Mouse (Mus musculus) urinary bladder, adult 18-20 months (tissue): Measurements from ENCODE around the gene Scrn2.

Experiments
- DNase-seq, 2 experiments: peaks; one replicate each; pipeline ENCODE4 v3.0.0; 2022; ENCODE audit warnings: low spot score in 2 of 2, mixed read lengths in 2 of 2

Gene Scrn2

DNA sequence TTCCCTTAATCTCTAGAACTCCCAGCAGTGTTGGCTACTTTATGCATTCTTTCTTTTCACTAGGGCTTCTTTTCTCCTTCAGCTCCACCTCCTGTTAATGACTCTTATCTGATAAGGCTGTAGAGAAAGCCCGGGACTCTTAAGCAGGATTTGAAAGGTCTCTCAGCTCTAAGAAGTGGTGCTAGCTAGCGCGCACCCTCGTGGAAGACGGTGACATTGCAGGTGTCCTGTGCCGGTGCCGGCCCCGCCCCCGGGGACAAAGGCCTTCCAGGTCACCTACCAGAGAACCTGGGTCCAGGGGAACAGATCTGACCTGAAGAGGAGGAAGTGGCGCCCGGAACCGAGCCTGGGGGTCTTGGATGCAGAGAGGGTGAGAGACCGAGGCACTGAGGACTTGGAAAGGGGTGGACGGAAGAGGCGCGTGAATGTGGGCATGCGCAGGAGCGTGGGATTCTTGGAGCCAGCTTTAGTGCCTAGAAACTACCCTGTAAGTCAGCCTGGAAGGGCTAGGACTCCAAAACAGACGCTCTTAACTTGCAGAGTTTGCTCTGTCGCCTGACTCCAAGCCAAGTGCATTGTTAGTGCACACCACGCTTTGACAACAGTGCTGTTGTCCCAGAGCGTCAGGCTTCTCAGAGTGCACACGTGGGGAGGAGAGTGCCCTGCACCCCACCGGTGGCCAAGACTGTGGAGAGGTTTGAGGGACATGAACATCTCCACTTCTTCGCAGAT is at the start of gene Scrn2:
TSS of gene Scrn2 (plus strand) at position 253 of the 732 bp plus-strand sequence.
- DNase-seq = peak; percentile 69 to 92

DNA sequence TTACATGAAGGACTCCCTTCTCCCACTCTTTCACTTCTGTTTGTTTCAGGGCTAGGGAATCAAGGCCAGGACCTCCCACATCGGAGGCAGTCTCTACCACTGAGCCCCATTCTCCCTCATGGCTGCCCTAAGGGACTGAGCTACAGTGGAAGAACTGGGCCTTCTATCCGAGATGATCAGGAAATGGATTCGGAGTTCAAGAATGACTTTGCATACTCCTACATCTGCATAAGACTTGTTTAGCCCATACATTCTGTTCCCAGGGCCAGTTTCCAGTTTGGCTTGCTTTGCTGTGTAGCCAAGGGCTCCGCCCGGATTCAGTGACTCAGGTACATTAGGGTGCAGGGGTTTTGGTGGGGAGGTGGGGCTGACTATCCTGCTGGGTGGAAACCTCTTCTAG is 49.7 kb upstream of the Scrn2 start:
- no peak for DNase-seq

DNA sequence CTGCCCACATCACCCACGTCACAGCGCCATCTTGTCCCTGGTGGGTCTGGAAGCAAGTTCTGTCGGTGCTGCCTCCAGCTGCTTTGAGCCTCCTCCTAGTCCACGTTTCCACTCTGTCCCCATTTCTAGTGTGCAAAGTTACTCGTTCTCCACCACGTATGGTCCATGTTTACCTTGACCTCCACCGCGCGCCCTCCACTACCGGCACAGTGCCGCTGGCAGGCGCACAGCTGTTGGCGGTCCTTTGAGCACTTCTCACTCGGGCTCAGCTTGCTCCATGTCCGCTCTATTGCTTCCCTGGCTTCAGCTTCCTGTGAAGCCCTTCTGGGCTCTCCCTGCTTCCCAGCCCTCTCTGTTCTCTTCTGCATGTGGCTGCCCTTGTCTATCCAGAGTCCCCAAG is 48.3 kb upstream of the Scrn2 start:
- no peak for DNase-seq

DNA sequence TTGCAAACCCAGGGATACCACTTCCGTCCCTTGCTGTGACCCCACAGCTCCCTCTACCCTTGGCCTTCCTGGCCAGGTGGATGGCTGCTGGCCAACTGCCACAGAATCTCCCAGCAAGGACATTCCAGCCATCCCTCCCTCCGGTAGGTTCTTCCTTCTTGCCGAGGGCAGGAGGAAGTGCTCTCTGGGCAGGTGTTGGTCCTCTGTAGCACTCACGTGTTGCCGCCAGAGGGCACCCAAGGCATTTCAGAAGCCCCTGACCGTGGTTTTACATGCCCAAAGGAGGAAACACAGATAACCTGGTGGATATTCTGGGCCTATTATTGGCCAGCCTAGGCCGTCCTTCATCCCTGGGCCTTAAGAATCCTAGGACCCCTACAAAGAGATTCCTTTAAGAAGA is 47.4 kb upstream of the Scrn2 start:
- peak; percentile 73 to 80 for DNase-seq

DNA sequence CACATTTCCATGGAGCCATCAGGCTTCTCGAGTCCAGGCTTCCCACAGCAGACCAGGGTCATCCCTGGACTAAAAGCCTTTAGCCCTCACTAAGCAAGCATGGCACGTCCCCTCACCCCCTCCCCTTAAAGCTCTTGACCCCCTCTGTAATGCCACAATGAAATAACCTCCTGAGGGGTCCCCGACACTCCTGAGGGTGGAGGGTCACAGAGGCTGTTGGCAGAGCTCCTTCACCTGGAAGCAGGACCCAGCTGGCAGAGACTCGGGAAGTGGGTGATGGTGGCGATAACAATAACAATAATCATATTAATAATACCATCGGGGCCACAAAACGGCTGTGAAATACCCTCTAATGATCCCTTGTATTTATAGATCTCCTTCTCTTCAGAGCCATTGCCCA is 46.9 kb upstream of the Scrn2 start, which contains the start of gene Sp2:
TSS of gene Sp2 (minus strand) at position 101 of the 400 bp plus-strand sequence.
- no peak for DNase-seq

DNA sequence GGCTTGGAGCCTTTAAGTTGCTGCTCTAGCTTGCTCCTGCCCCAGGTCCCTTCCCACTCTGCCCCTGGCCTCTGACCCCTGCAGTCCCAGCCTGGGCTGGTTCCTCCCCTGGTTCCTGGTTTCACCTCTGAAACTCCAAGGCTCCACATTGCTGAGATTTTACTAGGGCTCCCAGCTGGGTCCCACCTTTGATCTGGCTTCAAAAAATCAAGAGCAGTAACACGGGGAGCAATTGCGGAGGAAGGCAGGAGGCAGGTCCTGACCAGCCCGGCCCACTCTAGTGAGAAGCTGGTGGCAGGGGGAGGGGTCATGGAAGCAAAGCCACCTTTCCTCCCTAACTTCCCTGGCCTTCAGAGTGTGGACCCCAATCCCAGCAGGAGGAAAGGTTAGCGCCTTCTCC is 44.8 kb upstream of the Scrn2 start:
- peak in 1 of 2 experiments; percentile 50 for DNase-seq

DNA sequence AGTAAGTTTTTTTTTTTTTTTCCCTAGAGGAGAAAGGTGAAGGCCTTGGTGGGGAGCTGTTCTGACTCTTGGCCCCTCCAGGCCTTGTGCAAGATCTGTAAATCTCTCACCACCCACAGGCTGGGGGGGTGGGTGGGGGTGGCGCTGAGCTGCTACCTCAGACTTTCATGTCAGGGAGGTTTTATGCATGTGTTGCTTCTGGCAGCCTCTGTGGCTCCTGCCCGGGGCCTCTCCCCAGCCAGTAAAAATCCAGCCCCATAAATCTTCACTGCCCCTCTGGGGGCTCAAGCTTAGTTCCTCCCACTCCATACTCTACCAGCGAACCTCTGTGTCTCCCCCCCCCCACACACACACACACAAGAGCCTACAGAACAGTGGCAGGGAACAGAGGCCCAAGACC is 43.3 kb upstream of the Scrn2 start:
- no peak for DNase-seq

DNA sequence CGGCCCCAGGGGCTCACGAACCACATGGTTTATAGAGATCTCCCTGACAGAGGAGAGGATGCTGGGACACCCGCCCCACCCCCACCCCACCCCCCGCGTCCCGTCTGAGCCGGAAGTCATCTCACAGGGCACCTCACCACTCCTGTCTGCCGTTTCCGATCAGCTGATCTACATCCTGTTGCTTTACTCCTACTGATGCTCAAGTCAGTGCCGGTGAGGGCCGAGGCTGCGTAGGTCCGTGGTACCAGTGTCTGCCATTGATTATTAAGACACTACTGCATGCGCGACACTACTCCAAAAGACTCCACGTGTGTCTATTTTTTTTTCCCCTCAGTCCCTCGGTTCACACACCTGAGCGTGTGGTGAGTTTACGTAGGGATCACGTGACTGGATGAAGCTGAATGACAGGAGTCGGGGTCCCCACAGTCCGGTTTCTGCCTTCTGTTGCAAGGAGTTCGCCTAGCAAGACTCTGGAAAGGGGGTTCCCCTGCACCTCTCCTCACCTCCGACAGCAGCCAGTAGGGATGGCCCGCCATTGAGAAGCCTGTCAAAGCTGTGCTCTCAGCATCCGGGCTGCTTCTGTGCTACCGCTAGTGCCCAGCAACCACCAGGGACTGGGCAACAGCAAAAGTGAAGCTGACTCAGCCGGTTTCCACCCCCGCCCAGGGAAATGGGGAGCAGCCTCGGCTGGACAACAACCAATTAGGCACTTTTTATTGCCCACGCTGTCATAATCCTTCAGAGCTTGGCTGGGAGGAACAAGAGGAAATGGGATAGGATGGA is 41.7 kb upstream of the Scrn2 start:
- DNase-seq = no peak

DNA sequence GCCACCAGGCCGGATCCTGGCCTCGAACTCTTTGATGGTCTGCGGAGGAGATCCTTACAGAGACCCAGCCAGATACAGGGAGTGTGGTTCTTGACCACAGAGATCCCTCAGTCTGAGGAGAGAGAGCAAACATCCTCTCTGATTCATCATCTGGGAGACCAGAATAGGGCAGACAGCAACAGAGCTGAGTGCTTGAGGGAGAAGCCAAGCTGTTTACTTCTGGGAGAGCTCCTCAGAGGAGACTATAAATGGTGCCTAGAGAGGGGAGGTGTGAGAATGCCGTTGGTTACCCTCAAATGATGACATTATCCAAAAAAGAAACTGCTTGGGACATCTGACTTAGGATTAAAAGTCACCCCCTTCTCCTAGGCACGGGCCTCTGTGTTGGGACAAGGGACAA is 38.2 kb upstream of the Scrn2 start:
- DNase-seq = no peak

DNA sequence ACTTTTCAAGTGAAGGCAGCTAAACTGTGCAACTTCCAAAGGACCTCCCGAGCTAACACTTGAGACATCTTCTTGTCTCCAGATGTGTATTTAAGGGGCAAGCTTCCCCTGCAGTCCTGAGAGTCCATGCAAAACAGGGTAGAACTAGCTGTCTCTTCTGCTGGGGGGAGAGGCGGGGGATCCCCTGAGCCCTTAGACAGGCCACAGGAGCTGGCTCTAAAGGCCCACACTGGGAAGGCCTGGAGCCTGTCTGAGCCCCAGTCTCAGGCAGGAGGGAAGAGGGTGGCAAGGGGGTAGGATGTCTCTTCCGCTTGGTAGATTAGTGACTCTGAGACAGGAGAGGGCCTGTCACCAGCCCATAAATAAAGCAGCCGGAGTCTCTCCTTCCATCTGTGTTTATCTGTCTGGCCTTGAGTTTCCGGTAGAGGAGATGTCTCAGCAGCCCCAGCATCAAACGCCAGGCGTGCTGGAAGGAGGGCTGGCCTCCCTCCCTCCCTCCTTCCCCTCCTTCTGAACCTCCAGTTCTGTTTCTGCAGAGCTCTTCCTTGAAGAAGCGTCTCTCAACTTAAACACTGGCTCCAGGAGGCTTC is 36.9 kb upstream of the Scrn2 start:
- no peak for DNase-seq

DNA sequence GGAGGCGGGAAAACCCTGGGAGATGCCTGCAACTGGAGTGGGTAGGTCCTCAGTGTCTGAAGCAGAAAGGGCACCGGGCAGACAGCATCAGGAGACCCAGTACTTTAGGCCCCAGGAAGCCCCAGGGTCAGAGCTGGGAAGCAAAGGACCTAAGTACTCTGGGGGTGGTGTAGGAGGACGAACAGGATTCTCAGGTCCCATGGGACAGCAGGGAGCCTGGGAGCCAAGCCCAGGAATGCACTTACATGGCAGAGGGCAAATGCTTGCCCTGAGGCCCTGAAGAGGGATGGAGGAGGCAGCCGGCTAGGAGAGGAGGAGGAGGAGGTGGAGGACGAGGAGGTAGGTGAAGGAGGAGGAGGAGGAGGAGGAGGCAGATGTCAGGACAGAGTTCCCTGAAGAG is 34.7 kb upstream of the Scrn2 start:
- DNase-seq = no peak

DNA sequence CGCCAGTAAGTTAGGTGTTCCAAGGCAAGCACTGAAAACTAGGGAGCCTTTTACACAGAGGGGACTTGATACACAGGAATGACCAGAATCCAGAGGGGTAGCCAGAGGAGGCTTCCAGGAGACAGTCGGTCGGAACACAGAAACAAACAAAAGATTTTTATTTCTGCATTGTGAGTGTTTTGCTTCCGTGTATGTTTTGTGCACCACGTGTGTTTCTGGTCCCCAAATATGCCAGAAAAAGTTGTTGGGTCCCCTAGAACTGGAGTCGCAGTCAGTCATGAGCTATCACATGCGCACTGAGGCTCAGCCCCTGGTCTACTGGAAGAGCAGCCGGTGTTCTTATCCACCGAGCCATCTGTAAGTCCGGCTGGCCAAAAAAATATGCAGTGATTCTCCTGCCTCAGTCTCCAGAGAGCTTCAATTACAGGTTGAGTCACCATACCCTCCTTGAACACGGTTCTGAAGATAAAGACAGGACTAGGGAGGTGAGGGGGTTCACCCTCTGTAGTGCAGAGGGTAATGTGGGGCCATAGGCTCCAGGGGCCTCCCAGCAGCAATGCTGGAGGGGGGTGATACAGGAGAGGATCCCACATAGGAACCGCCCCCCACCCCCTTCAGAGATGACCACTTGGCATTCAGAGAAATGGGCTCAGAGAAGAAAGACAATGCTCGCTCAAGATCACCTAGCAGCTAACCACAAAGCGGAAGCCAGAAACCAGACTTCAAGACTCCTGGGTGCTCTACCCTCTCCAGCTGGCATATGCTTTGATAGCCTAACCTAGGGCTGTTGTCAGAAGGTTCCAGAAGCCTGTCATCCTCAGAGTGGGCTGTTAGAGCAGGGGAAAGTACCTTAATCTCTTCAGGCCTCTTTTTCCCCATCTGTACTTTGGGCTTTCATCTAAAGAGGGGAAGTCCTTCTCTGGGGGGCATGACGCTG is 33.6 kb upstream of the Scrn2 start:
- DNase-seq = no peak

DNA sequence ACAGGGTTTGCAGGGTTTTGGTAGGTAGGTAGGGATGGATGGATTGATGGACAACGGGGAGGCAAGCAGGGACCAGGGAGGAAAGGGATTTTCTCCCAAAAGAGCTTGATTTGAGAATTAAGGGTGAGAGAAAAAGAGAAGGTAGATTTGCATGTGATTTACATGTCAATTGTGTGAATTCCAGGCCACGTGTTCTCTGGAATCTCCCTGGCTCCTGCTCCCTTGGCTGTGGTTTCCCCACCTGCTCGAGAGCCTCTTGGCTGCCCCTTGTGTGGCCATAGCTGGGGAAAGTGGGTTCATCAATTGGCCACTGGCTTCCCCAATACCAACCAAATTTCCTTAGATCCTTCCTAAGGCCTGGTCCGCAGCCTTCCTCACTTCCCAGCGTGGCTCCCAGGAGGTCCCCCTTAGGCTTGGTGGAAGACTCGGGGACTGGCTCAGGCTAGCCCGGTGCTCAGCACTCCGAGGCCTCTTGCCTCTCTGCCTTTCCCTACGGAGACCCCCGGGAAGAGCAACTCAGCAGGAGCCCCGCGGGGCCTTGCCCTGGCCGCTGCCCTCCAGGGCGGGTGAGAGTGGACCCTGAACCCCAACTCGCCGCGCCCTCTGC is 32.9 kb upstream of the Scrn2 start:
- no peak for DNase-seq

DNA sequence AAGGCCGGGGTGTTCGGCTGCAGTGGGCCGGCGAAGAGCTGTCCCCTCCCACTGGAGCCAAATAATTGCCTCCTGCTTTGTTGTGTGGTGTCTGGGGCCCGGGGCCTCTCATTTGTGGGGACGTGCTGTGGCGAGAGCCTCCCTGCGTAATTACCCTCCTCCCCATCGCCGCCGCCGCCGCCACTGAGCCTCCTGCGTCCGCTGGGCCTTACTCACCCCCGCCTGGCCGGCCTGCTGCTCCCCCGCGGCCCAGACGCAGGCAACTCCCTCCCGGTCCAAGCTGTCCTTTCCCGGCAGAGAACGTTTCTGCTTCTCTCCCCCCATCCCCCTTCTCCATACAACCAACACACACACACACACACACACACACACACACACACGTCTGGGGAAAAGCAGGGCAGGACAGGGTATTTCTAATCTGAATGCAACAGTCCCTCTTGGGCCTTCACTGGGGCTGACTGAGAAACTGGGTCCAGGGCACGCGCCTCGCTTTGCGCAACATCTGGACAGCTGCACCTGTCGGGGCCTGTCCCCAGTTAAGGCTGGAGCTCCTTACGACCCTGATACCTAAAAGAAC is 32.3 kb upstream of the Scrn2 start:
- DNase-seq = peak in 1 of 2 experiments; percentile 48

DNA sequence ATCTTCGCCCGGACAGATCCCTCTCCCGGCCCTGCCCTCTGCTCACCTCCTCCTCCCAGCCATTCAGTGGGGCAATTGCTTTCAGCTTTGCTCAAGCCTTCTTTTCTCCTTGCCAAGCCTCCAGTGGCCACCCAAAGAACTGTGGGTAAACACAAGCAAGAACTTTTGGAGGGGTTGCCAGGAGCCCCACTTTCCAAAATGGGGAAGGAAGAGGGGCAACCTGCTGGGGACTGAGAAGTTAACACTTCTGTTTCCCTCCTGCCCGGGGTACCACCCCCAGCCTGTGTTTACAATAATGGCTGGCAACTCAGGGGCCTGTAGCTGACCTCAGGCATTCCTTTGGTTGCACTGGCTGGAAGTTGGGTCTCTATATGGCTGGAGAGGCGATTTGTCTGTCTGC is 26.6 kb upstream of the Scrn2 start:
- DNase-seq = no peak

DNA sequence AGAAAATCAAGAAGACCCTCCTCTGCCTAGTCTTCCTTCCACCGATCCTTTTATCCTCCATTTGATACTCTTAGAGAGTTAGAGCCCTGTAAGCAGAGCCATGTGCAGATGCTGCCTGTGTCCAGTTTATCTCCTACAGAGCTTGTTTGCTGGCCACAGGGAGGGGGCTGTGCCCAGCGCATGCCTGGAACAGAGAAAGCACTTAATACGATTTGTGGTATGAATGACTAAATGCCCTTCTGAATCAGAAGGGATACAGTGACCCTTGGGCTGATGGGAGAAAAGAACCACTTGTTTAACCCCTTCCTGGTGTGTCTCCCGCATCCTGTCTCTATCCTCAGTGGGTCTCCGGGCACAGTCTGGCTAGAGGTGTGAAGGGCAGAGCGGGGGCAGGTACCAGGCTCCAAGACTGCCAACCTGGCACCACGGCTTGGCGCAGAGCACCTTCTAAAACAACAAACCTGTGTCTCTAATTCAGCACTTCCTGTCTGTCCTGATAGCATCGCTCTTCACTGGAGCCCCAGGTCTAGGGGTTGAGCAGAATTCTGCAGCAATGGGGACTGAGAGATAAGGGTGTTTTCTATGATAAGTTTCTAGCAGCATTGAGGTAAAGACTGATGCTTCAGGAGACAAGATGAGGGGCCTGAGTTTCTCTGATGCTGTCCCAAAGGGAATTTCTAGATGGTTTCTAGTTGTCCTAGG is 22.5 kb upstream of the Scrn2 start:
- DNase-seq = no peak

DNA sequence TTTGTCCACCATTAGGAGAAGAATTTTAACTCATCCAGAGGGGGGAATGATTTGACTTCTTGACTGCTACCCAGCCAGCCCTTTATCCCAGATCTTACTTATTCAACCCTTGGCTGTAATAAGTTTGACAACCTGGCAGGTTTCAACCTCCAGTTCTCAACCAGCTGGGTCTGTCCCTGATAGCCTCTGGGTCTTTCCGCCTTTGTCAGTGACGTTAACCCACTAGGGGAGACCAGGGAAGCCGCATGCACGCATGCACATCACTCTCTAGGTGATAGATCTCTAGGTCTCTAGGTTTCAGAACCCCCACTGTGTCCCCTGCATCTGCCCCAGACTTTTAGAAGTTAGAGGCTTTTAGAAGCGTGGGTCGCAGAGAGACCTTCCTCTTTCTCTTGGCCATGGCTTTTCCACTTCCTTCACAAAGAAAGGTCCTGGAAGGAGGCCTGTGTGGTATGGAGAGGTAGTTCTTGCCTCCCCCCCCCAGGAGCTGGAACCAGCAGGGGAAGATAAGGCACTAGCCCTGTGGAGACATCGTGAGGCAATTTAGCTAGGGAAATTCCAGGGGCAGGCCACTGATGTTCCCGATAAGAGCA is 20.4 kb upstream of the Scrn2 start:
- no peak for DNase-seq

DNA sequence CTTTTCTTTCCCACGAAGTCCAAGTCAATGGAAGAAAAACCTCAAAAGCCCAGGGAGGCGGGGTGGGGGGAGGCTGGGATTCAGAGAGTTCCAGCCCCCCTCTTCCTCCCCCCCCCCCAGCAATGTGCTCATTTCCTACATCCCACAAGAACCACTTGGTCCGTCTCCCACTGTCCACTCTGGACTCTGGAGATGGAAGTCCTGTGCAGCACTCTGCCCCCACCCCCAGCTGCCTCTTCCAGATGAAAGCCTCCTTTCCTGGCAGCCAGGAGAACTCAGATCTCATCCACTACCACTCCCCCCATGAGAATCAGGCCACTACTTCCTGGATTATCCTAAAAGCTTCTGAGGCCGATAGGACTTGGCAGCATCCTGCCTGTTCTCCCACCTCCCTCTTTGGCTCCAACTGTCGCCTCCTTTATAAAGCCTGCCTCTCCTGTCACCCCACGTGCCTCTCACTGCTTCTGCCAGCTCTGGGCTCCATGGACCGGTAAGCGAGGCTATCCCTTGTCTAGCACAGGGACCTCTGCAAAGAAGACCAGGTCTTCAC is 16.5 kb upstream of the Scrn2 start, which contains the start of gene Sp6:
TSS of gene Sp6 (plus strand) at position 274 of the 550 bp plus-strand sequence.
- no peak for DNase-seq
